Mouse (Mus musculus) layer of hippocampus, postnatal 14 days (tissue): ENCODE results near the gene Aph1a. TPM values are rescaled to one million over a fixed set of nuclear protein-coding genes. Genes with fewer than 3 reads are reported as not detected.
"Not testable (repeated sequence)": the region's sequence is repeated elsewhere in the genome, so short reads cannot be mapped to it uniquely, and the experiment has no call there.

Experiments
- DNase-seq, 2 experiments: peaks; one replicate each; pipeline ENCODE4 v3.0.0; 2021 to 2022; ENCODE audit warnings: low spot score in 2 of 2, mixed read lengths in 1 of 2
- total RNA-seq, 2 experiments: library from RNA; stranded (reverse); gene quantifications; 2 replicates each; pipeline ENCODE4 v1.2.3; 2021

The Aph1a gene
- total RNA-seq, 2 experiments from 2014 or later, result 76.1 to 83.5 TPM

DNA sequence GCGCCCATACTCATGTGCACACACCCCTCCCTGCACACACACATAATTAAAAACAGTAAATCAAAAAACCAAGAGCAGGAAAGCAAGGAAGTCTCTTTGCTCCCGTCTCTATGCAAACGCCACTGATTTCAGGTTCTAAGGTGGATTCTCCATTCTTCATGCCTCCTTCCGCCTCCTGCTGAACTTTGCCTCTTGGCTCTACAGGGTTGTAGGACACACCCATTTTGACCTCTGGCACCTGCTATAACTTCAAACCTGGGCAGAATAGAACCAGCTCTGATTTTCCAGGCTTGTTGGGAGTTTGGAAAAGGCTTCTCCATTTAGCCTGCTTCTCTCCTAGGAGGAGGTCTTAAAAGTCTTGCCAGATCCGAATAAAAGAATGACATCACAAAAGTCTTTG, 9.4 kb upstream of the Aph1a start:
- DNase-seq, result no peak

DNA sequence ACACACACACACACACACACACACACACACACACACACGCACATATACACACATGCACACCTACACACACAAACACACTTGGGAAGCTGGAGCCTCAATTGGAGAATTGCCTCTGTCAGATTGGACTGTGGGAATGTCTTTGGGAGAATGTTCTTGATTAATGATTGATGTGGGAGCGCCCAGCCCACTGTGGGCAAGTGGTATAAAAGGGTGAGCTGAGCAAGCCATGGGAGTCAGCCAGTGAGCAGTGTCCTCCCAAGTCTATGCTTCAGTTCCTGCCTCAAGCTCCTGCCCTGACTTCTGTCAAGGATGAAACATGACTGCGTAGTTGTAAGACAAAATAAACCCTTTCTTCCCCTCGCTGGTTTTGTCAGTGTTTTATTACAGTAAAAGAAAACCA, 6.2 kb upstream of the Aph1a start:
- no peak for DNase-seq

DNA sequence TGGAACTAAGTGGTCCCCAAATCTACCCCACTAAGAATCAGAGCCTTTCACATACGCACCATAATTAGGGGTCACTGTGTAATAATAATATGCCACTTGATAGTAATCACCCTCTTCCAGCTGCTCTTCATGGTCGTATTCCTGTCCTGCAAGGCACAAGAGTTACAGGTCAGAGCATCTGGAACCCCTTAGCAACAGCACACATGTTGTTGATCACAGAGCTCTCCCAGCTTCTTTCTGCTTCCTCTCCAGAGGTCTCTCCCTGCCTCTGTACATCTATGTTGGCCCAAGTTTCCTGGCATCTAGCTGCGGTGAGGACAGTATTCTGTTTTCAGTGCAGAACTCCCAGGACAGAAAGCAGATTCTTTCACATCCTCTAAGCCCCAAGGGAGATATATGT, 4.1 kb upstream of the Aph1a start:
- DNase-seq, result no peak

DNA sequence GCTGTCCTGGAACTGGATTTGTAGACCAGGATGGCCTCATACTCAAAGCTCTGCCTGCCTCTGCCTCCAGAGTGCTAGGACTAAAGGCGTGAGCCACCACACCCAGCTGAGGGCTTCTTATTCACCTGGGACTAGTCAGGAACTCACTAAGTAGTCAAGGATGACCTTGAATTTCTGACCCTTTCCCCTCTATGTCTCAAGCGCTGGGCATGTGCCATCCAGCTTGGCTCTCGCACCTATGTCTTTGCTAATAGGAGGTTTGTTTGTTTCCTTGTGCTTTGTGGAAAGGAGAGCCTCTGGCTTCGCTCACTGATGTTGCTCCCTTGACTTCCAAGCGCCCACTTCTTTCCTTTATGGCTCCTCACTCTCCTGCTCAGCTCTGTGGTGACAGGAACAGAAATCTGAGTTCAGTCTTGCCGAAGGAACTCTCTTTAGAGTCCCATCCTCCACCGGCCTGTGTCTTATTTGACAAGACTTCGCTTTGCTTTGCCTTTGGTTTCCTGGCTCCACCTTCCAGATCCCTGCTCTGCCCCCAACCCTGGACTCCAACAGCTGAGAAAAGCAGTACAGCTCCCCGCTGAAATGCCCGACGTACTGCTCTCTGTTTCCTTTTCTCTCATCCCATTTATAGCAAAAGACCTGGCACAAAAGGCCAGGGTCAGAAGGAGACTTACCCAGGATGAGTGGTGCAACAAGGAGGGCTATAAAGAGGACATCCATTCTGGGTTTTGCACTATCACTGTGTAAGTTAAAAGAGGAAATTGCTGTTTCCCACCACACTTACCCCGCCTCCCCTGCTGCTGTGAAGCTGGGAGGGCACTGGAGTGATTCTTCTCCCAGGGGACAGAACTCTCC, 2.3 kb upstream of the Aph1a start, which contains the start of gene BC028528:
TSS of gene BC028528 (minus strand) at position 795 of the 855 bp plus-strand sequence.
- DNase-seq, result no peak

DNA sequence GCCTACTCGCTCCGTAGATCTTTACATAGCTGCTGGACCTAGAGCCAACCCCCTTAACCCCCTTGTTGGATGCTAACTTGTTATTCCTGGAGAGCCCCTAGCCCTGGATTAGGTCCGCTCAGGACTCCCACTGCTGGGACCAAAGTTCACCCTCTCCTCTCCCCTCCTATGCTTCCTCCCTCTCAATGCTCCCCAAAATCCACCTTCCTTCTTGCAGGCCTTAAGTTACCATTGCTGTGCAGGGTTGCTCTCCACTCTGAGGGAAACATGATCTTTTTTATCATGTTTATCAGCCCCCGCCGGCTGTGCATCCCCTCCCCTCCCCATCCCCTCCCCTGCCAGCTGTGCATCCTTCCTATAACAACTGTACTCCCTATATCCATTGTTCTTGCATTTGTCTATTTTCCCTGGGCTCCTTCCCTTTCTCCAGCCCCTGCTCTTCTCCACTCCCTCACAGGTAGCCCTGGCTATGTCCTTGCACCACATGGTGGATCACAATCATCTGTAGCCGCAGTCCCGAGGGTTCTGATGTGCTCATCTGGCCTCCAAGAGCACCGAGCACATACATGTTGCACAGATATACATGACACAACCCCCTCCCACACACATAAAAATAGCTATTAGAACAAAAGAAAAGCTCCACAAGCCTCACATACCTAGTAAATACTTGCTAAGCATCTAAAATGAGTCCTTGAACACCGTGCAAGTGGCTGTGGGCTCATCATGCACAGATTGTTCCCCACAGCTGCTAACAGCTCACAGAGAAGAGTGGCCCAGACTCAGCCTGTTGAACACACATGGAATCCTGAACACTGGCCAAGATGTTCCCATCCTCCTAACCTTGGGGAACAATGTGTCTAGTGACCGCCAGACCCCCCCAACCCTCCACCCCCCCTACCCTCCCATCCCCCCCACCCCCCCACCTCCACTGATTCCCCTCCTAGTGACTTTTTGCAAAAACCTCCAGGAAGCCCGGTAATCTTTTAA, 1.4 kb upstream of the Aph1a start:
- DNase-seq, result no peak

DNA sequence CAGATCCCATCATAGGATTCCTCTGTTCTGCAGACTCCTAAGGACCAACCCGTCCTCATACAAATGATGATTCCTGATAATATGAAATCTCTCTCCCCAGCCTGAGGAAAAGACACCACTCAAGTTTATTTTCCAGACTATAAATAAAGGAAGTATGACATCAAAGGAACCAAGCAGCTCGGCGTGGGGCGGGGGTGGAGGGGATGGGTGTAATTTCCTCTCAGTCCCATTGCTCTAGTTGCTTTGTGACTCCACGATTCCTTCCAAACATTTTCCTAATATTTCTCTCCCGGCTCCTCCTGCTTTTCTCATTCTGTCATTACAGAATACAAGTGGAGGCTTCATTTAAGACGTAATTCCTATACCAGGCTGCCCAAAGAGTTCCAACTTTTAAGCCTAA, 643 bp upstream of the Aph1a start:
- no peak for DNase-seq

DNA sequence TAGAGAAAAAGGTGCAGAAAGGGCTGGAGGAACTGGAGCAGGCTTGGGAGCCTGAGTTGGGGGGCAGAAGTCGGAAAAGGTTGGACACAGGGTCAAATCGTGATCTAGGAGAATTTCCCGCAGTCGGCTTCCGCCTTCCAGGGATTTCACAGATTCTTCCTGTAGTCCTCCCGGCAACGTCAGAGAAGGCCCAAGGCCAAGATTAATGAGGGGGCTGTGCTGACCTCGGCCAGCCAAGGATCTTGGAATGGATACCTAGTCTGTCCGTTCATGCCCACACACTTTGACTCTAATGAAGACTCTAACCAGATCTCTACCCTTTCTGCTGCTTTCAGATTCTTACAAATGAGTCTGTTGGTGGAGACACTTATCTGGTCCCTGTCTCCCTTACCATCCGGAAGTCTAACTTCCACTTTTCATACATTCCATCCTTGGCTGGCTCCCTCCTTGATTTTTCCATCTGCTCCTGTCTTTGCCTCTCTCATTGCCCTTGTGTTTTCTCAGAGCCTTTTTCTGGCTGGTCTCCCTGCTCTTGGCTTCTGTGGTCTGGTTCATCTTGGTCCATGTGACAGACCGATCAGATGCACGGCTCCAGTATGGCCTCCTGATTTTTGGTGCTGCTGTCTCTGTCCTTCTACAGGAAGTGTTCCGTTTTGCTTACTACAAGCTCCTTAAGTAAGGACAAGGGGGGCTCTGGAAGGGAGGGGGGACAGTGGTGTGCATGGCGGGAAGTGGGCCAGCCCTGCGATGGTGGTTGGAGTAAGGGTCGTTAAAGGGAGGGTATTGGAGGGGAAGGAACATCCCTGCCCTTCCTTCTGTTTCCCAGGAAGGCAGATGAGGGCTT, 770 bp downstream of the Aph1a start:
- DNase-seq, result peak; percentile 46 to 58

DNA sequence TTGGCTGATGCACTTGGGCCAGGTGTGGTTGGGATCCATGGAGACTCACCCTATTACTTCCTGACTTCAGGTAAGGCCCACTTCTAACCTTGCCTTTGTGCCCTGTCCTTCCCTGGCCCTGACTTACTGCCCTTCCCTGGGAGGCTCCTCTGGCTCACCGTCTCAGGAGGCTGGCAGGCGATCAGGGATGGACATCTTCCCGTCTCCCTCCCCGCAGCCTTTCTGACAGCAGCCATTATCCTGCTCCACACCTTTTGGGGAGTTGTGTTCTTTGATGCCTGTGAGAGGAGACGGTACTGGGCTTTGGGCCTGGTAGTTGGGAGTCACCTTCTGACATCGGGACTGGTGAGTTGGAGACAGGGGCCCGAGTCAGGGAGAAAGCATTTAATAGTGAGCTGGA, 1.7 kb downstream of the Aph1a start:
- DNase-seq, result not testable (repeated sequence)

DNA sequence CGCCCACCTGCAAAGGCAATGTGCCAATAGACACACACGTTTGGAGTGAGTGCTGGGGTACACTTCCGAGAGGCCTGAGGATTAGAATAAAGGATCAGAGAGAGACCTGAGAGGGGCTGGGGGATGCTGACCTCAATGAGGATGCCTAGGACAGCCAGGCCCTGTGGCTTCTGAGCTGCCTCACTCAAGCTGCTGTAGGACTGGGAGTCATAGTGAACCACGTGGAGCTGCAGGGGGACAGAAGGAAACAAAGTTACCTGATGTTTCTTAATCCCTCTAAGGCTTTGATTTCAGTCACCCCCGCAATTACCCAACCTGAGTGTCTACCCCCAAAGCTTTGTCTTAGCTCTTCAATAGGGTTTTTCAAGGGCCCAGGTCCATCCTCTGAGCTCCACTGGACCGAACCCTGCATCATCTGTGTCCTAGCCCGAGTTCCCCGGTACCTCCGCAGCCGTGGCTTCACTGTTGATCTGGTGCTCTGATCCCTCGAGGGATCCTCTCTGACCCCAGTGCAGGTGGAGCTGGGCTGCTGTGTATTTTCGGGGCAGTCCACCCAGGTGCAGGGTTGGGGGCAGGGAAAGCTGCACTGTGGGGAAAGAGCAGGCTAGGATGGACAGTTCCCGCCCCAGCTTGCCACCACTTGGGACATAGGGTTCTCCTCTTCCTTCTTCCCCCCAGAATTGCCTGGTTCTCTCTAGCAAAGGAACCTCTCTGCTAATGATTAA, 6.2 kb downstream of the Aph1a start:
- DNase-seq, result no peak

DNA sequence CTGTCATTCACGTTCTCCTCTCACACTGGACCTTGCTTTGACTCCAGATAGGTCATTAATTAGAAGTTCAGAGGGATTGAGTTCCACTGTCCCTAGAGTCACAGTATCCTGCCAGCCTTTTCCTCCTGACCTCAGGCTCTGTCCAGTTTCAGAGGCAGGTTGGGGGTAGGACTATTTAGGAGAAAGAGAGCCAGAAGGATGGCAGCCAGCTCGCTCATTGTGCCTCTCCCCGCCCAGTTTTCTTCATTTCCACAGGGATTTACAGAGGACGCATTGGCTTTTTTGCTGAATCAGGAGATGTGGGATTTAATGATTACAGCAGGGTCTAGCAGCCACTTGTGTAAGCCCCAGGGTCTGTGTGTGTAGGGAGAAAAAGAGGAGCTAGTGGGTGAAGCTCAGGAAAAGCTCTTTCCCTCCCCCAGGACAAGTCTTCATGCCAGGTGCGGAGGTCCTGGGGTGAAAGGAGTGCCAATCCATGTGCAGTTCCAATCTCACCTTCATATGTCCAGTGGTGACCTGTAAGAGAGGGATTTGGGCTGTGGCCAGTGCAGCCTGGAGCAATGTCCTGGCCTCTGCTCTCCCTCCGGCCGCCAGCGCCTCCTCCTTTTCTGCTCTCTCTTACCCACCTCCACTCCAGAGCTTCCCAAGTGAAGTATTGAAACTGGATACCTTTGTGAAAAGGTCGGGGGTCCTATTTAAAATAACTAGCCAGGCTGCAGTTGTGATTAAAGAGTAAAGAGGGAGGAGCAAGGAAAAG, 8.0 kb downstream of the Aph1a start:
- DNase-seq, result no peak

DNA sequence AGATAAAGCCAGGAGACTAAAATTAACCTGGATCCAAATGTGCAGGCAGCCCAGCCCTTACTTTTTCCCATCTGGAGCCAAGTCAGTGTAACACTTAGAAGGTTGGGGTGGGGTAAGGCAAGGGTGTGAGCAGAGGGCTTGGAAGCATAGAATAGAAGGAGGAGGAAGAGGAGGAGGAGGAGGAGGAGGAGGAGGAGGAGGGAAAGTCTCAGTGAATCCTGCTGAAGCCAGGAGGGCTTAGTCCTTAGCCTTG, 8.5 kb downstream of the Aph1a start:
- no peak for DNase-seq

DNA sequence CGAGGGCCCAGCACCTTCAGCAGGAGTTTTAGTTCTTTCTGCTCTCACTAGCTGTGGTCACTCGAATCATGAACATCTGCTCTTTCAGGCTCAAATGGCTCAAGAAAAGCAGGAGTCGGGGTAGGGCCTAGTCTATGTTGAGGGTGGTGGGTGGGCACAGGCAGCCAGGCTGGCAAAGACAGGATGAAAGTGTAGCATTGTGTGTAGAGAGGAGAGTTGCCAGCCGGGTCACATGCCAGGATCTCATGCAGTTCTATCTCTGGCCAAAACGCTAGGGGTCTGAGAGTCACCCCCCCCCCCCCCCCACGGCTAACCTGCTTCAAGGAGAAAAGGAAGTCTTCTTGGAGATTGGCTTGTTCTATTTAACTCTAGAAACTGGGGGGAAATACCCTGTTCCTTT, 8.9 kb downstream of the Aph1a start:
- DNase-seq, result no peak

DNA sequence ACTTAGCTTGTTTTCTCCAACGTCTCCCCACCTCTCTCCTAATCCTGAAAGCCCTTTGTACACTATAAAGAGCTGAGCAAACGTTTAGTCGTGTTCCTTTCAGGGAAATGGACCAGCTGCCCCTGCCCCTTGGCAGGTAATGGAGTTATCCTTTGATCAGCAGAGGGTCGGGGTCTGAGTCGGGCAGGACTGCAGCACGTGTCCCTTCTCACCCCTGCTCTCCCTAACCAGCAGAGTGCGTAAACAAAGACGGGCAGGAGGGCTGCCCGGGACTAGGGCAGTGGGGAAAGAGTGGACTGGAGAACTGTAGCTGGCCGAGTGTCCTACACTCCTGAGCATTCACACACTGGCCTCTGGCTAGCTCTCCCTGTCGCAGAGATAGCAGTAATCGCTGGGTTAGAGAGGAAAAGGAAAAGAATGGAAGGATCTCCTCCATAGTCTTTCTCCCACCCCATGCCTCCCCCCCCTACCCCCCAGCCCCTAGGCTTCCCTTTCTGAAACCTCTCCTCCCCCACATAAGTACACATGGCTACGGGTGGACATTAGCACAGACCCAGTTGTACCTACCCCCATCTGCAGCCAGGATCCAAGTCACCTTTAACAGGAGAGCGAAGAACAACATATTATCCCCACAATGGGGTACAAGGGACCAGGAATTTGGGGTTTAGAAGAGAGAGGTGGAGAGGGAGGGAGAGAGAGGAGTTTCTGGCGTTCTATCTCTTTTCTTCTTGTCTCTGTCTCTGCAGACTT, 10.2 kb downstream of the Aph1a start:
- no peak for DNase-seq

DNA sequence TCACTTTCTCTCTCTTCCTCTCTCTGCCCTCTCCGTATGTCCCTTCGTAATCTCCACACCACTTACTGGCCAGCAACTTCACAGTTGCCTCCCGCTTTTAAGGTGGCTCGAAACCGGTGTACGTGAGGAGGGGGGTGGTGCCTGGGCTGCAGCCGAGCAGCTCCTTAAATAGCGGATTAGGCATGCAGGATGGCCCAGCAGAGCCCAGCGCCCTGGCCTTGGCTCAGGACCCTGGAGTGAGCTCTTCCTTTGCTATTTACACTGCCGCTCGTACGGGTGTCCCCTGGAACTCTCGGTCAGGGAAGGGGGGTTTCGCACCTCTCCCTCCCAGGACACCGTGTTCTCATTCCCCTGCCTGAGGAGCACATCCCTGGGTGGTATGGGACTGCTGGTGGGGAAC, 10.8 kb downstream of the Aph1a start, which contains the start of gene Car14:
TSS of gene Car14 (minus strand) at position 124 of the 400 bp plus-strand sequence.
- DNase-seq, result no peak

DNA sequence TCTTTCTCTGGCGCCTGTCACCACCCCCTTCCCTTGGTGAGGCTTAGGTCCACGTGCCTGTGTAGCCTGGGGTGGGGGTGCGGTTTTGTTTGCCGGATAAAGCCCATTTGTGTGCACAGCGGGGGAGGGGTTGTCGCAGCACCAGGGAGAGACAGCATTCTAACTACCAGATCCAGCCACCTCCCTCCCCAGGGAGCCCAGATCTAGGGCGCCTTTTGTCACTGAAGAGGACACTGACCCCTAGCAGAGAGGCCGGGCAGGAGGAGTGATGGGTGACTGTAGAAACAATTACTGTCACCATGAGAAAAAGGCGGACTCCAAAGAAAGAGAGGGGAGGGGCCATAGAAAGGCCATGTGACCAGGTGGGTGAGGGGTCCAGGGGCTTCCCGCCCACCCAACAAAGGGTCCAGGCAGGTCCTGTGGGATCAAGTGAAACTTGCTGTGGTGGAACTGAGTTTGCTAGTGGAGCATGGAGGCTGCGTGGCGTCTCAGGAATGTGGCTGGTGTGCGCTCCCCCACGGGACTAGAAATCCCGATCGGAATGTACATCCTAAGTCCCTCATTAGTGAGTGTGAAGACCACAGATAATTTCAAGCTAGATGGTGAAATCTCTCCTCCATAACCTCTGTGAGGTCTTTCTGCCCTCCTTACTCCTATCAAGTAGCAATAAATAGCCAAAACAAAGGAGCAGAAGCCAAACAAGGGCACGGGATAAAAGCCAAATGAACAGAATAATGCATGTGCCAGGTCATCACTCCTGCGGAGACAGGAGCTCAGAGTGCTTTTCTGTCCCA, 11.6 kb downstream of the Aph1a start:
- DNase-seq, result no peak

DNA sequence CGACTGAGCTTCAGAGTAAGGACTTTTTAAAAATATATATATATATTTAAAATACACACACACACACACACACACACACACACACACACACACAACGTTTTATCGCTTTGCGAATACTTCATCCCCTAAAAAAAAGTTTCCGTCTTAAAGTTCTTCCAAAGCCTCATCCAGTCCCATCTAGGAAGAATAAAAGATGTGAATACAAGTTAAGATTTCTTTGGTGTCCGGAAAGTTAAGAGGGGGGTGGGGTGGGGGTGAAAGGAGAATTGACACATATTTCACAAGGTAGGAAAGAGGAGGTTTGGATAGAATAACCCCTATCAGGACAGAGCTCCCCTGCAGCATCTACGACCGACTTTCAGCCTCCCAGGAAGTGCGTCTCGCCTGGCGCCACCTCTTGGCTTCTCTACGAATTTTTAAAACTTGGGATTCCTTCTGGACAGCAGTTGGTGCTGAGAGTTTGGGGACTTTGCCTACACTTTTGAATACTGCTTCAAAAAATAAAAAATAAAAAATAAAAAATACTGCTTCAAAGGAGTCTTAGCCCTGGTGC, 12.2 kb downstream of the Aph1a start:
- no peak for DNase-seq

DNA sequence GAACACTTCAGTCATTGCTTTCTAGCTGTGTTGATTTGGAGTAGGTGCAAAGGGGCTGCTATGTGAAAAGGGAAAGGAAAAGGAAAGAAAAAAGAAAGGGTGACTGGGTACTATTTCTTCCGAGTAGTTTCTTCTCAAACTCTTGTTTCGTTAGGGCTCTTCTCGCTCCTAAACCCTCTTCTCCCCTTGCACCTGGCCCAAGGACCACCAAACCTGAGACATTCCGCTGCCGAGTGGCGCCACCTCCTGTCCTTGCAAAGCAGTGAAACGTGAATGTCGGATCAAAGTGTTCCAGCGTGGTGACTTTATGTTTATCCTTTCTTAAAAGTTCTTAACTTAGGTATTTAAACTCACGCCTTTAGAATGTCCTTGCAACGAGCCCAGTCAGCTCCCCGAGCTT, 13.1 kb downstream of the Aph1a start:
- no peak for DNase-seq

DNA sequence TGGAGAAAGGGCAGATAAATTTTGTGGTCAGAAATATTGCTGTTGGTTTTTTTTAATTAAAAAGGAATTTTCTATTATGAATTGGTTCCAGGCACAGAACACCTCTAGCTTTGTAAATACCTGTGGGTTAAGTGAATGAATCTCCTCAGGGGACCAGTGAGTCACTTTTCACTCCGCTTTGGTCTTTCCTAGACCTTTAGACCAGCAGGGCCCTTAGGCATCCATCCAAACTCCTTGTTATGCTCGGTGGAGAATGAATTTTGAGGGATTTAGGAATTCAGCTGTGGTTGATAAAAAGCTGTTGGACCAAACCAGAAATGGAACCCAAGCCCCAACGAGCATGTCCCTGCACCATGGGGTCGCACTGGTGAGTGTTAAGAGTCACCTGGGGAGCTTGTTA, 13.8 kb downstream of the Aph1a start:
- no peak for DNase-seq
